Mouse (Mus musculus): Measurements from ENCODE around the gene Dapk1. TPM values are rescaled to one million over a fixed set of nuclear protein-coding genes. Genes with fewer than 3 reads are reported as not detected.
A peak's percentile ranks its signal among the peaks of the same experiment; 100 is the strongest.

Gene Dapk1
- polyA plus RNA-seq, 1 experiment from 2014 or later, result 16.3 TPM

GRCm38 (mm10) chr13:60621411-60621965, 19.7 kb downstream of the Dapk1 start:
- peaks cover 8% of the 10 kb centered on the region; the same call in 1 of the 2 replicates for H3K4me1 ChIP-seq (ENCODE audit: control insufficient read depth, insufficient read depth, low read length)
- DNase-seq (ENCODE audit: low spot score) (no peak), ATAC-seq (ENCODE audit: low read depth) (no peak)
- H3K36me3 ChIP-seq (ENCODE audit: control insufficient read depth, insufficient read depth, low read length), result no peaks in the 10 kb centered on the region
- no peaks in the 10 kb centered on the region for H3K9me3 ChIP-seq (ENCODE audit: control insufficient read depth, low read length)
- WGBS, result 52% methylated on average over 4 of the region's 4 CpGs
- no peaks in the 10 kb centered on the region for H3K27me3 ChIP-seq (replicated peaks; ENCODE audit: control insufficient read depth, insufficient read depth, low read length)
- no peak overlapping the region for H3K4me3 ChIP-seq (ENCODE audit: low read depth, low read length)
- H3K9ac ChIP-seq (ENCODE audit: low read depth, low read length), result no peak overlapping the region
- H3K4me2 ChIP-seq (ENCODE audit: low read depth, low read length), result no peak overlapping the region
- no peak overlapping the region for H3K27ac ChIP-seq (replicated peaks; ENCODE audit: low read depth, low read length)

- peak; percentile 62 for DNase-seq (ENCODE audit: low spot score)
- no peak overlapping the region for H3K27ac ChIP-seq (replicated peaks; ENCODE audit: low read depth, low read length)
- no peak for ATAC-seq (ENCODE audit: low read depth)
- no peaks in the 10 kb centered on the region for H3K27me3 ChIP-seq (replicated peaks; ENCODE audit: control insufficient read depth, insufficient read depth, low read length)
- no peak overlapping the region for H3K9ac ChIP-seq (ENCODE audit: low read depth, low read length)
- whole genome bisulfite sequencing, result 49% methylated on average over 7 of the region's 7 CpGs
- no peak overlapping the region for H3K4me2 ChIP-seq (ENCODE audit: low read depth, low read length)
- peaks cover 5% of the 10 kb centered on the region; the same call in 1 of the 2 replicates for H3K4me1 ChIP-seq (ENCODE audit: control insufficient read depth, insufficient read depth, low read length)
- no peaks in the 10 kb centered on the region for H3K36me3 ChIP-seq (ENCODE audit: control insufficient read depth, insufficient read depth, low read length)
- H3K9me3 ChIP-seq (ENCODE audit: control insufficient read depth, low read length), result no peaks in the 10 kb centered on the region
- no peak overlapping the region for H3K4me3 ChIP-seq (ENCODE audit: low read depth, low read length)
These were observed 23.8 kb downstream of the Dapk1 start for GRCm38 (mm10) chr13:60625581-60625980.

- Histone ChIP-seq H3K9ac (ENCODE audit: low read depth, low read length) (no peak overlapping the region), H3K4me3 (ENCODE audit: low read depth, low read length) (no peak overlapping the region), H3K27ac (replicated peaks; ENCODE audit: low read depth, low read length) (no peak overlapping the region), H3K4me1 (ENCODE audit: control insufficient read depth, insufficient read depth, low read length) (peaks cover 5% of the 10 kb centered on the region; the same call in 1 of the 2 replicates), H3K4me2 (ENCODE audit: low read depth, low read length) (no peak overlapping the region), H3K36me3 (ENCODE audit: control insufficient read depth, insufficient read depth, low read length) (no peaks in the 10 kb centered on the region), H3K9me3 (ENCODE audit: control insufficient read depth, low read length) (no peaks in the 10 kb centered on the region), H3K27me3 (replicated peaks; ENCODE audit: control insufficient read depth, insufficient read depth, low read length) (no peaks in the 10 kb centered on the region)
- DNase-seq (ENCODE audit: low spot score) (no peak), ATAC-seq (ENCODE audit: low read depth) (no peak)
- 27% methylated on average over 15 of the region's 15 CpGs for WGBS
These were observed 26.3 kb downstream of the Dapk1 start for GRCm38 (mm10) chr13:60627843-60628656.

- Histone ChIP-seq H3K4me2 (ENCODE audit: low read depth, low read length) (no peak overlapping the region), H3K27ac (replicated peaks; ENCODE audit: low read depth, low read length) (no peak overlapping the region), H3K27me3 (replicated peaks; ENCODE audit: control insufficient read depth, insufficient read depth, low read length) (no peaks in the 10 kb centered on the region), H3K9ac (ENCODE audit: low read depth, low read length) (no peak overlapping the region), H3K36me3 (ENCODE audit: control insufficient read depth, insufficient read depth, low read length) (no peaks in the 10 kb centered on the region), H3K9me3 (ENCODE audit: control insufficient read depth, low read length) (no peaks in the 10 kb centered on the region), H3K4me1 (ENCODE audit: control insufficient read depth, insufficient read depth, low read length) (peaks cover 5% of the 10 kb centered on the region; the same call in 1 of the 2 replicates), H3K4me3 (ENCODE audit: low read depth, low read length) (no peak overlapping the region)
- WGBS, result 20% methylated on average over 2 of the region's 2 CpGs
- no peak for DNase-seq (ENCODE audit: low spot score)
- peak; percentile 19; the same call in 1 of the 2 replicates for ATAC-seq (ENCODE audit: low read depth)
These were observed 26.9 kb downstream of the Dapk1 start for GRCm38 (mm10) chr13:60628657-60628950.

- no peak for DNase-seq (ENCODE audit: low spot score)
- WGBS, result 89% methylated on average over 9 of the region's 9 CpGs
- ATAC-seq (ENCODE audit: low read depth), result no peak
These were observed 27.7 kb downstream of the Dapk1 start for GRCm38 (mm10) chr13:60629419-60629818.

GRCm38 (mm10) chr13:60633945-60634344, 32.2 kb downstream of the Dapk1 start:
- H3K27me3 ChIP-seq (replicated peaks; ENCODE audit: control insufficient read depth, insufficient read depth, low read length), result no peaks in the 10 kb centered on the region
- no peaks in the 10 kb centered on the region for H3K9me3 ChIP-seq (ENCODE audit: control insufficient read depth, low read length)
- no peaks in the 10 kb centered on the region for H3K36me3 ChIP-seq (ENCODE audit: control insufficient read depth, insufficient read depth, low read length)
- ATAC-seq (ENCODE audit: low read depth), result no peak
- no peak overlapping the region for H3K4me2 ChIP-seq (ENCODE audit: low read depth, low read length)
- DNase-seq (ENCODE audit: low spot score), result peak; percentile 41
- WGBS, result 14% methylated on average over 6 of the region's 6 CpGs
- H3K27ac ChIP-seq (replicated peaks; ENCODE audit: low read depth, low read length), result no peak overlapping the region
- H3K9ac ChIP-seq (ENCODE audit: low read depth, low read length), result no peak overlapping the region
- 0 out of 2 replicates have a peak, but pooled peaks cover 4% of the 10 kb centered on the region for H3K4me1 ChIP-seq (ENCODE audit: control insufficient read depth, insufficient read depth, low read length)
- H3K4me3 ChIP-seq (ENCODE audit: low read depth, low read length), result no peak overlapping the region

More at GRCm38 (mm10) chr13:60629419-60629818, 27.7 kb downstream of the Dapk1 start:
- no peak overlapping the region for H3K4me3 ChIP-seq (ENCODE audit: low read depth, low read length)
- H3K27ac ChIP-seq (replicated peaks; ENCODE audit: low read depth, low read length), result no peak overlapping the region
- H3K9me3 ChIP-seq (ENCODE audit: control insufficient read depth, low read length), result no peaks in the 10 kb centered on the region
- H3K36me3 ChIP-seq (ENCODE audit: control insufficient read depth, insufficient read depth, low read length), result no peaks in the 10 kb centered on the region
- H3K9ac ChIP-seq (ENCODE audit: low read depth, low read length), result no peak overlapping the region
- H3K4me1 ChIP-seq (ENCODE audit: control insufficient read depth, insufficient read depth, low read length), result peaks cover 9% of the 10 kb centered on the region; the same call in 1 of the 2 replicates
- H3K4me2 ChIP-seq (ENCODE audit: low read depth, low read length), result no peak overlapping the region
- no peaks in the 10 kb centered on the region for H3K27me3 ChIP-seq (replicated peaks; ENCODE audit: control insufficient read depth, insufficient read depth, low read length)

GRCm38 (mm10) chr13:60635636-60636035, 33.9 kb downstream of the Dapk1 start:
- Histone ChIP-seq H3K9me3 (ENCODE audit: control insufficient read depth, low read length) (no peaks in the 10 kb centered on the region), H3K4me1 (ENCODE audit: control insufficient read depth, insufficient read depth, low read length) (0 out of 2 replicates have a peak, but pooled peaks cover 4% of the 10 kb centered on the region), H3K36me3 (ENCODE audit: control insufficient read depth, insufficient read depth, low read length) (no peaks in the 10 kb centered on the region), H3K4me3 (ENCODE audit: low read depth, low read length) (no peak overlapping the region), H3K27me3 (replicated peaks; ENCODE audit: control insufficient read depth, insufficient read depth, low read length) (no peaks in the 10 kb centered on the region), H3K9ac (ENCODE audit: low read depth, low read length) (no peak overlapping the region), H3K4me2 (ENCODE audit: low read depth, low read length) (no peak overlapping the region), H3K27ac (replicated peaks; ENCODE audit: low read depth, low read length) (no peak overlapping the region)
- DNase-seq (ENCODE audit: low spot score) (no peak), ATAC-seq (ENCODE audit: low read depth) (no peak)
- WGBS, result 80% methylated on average over 6 of the region's 6 CpGs

DNA sequence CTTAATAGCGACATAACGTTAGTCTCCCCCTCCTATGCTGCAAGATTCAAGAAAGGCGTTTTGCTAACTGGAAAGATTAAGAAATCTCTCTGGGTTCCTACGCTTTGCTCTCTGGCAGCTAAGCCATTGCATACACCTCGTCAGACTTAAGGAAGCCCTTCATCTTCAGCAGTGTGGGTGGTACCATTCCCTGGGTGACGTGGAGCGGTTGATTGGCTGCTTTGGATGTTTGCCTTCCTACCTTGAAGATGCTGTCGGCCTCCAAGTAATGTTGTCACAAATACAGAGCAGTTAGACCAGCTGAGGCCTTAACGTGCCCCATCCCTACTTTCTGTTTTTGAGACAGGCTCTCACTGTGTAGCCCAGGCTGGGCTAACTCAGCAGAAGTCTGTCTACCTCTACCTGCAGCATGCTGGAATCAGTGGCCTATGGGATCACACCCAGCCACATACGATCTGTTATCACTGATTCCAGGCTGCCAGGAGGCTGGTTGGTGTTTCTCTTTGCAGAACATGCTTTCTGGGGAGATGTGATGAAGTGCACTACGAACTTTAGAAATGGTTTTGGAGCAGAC, 37.8 kb downstream of the Dapk1 start:
- H3K4me1 ChIP-seq (ENCODE audit: control insufficient read depth, insufficient read depth, low read length), result no peaks in the 10 kb centered on the region
- H3K27ac ChIP-seq (replicated peaks; ENCODE audit: low read depth, low read length), result no peak overlapping the region
- WGBS, result 84% methylated on average over 11 of the region's 11 CpGs
- H3K27me3 ChIP-seq (replicated peaks; ENCODE audit: control insufficient read depth, insufficient read depth, low read length), result no peaks in the 10 kb centered on the region
- no peak overlapping the region for H3K4me3 ChIP-seq (ENCODE audit: low read depth, low read length)
- H3K9me3 ChIP-seq (ENCODE audit: control insufficient read depth, low read length), result no peaks in the 10 kb centered on the region
- H3K4me2 ChIP-seq (ENCODE audit: low read depth, low read length), result no peak overlapping the region
- DNase-seq (ENCODE audit: low spot score), result no peak
- H3K9ac ChIP-seq (ENCODE audit: low read depth, low read length), result no peak overlapping the region
- H3K36me3 ChIP-seq (ENCODE audit: control insufficient read depth, insufficient read depth, low read length), result no peaks in the 10 kb centered on the region
- no peak for ATAC-seq (ENCODE audit: low read depth)
